Mouse (Mus musculus) forebrain, embryonic 11.5 days (tissue): ENCODE data around the gene Atp1b4. TPM values are rescaled to one million over a fixed set of nuclear protein-coding genes. Genes with fewer than 3 reads are reported as not detected.
"Not testable (repeated sequence)": the region's sequence is repeated elsewhere in the genome, so short reads cannot be mapped to it uniquely, and the experiment has no call there.

Experiments
- ATAC-seq: fragments of 200-750 bp; cut with Nextera tagmentation; replicated peaks from 2 replicates; pipeline ENCODE4 v1.8.0; 2017; ENCODE audit warnings: moderate TSS enrichment; ENCODE audit not compliant: low FRiP score
- DNase-seq: peaks from one replicate; pipeline ENCODE4 v3.0.0-alpha.2; 2017; ENCODE audit warnings: low spot score
- H3K27ac ChIP-seq: fragments of 300-500 bp; sonication (generic); 2 replicates; pipeline ENCODE4 v1.5.1; 2014; ENCODE audit warnings: low read depth, low read length
- H3K27me3 ChIP-seq: fragments of 300-500 bp; sonication (generic); 2 replicates; pipeline ENCODE4 v1.6.1; 2014; ENCODE audit warnings: mild to moderate bottlenecking, low read length, mixed read lengths; ENCODE audit not compliant: control insufficient read depth, insufficient read depth
- H3K36me3 ChIP-seq: fragments of 300-500 bp; sonication (generic); 2 replicates; pipeline ENCODE4 v1.6.1; 2014; ENCODE audit warnings: mild to moderate bottlenecking, low read length, moderate library complexity, mixed read lengths; ENCODE audit not compliant: control insufficient read depth, insufficient read depth
- H3K4me1 ChIP-seq: fragments of 300-500 bp; sonication (generic); replicated peaks from 2 replicates; pipeline ENCODE4 v1.6.1; 2014; ENCODE audit warnings: low read length, mixed read lengths; ENCODE audit not compliant: control insufficient read depth, insufficient read depth
- H3K4me2 ChIP-seq: fragments of 300-500 bp; sonication (generic); 2 replicates; pipeline ENCODE4 v1.6.1; 2014; ENCODE audit warnings: low read depth, mild to moderate bottlenecking, low read length, moderate library complexity, mixed read lengths; ENCODE audit not compliant: severe bottlenecking
- H3K4me3 ChIP-seq: fragments of 300-500 bp; sonication (generic); 2 replicates; pipeline ENCODE4 v1.5.1; 2014; ENCODE audit warnings: low read depth, low read length
- H3K9ac ChIP-seq: fragments of 300-500 bp; sonication (generic); 2 replicates; pipeline ENCODE4 v1.6.1; 2014; ENCODE audit warnings: low read length
- H3K9me3 ChIP-seq: fragments of 300-500 bp; sonication (generic); 2 replicates; pipeline ENCODE4 v1.6.1; 2016; ENCODE audit warnings: low read length, mixed read lengths; ENCODE audit not compliant: control insufficient read depth
- WGBS: fragments of 180-500 bp; shearing (Covaris S2); extraction: QIAGEN DNeasy Blood & Tissue Kit; methylation state at CpG from one replicate; pipeline ENCODE4 v1.1.7; 2014; 5-methylcytosine and 5-hydroxymethylcytosine counted together
- polyA plus RNA-seq: library from polyadenylated mRNA; unstranded; fragments of >200 nt; fragmentation: Nextera tagmentation; extraction: Ambion mirVana; gene quantifications from 2 replicates; pipeline ENCODE4 v1.2.1, GENCODE M21; 2014

The Atp1b4 gene
- polyA plus RNA-seq, 1 experiment from 2014 or later: not detected

DNA sequence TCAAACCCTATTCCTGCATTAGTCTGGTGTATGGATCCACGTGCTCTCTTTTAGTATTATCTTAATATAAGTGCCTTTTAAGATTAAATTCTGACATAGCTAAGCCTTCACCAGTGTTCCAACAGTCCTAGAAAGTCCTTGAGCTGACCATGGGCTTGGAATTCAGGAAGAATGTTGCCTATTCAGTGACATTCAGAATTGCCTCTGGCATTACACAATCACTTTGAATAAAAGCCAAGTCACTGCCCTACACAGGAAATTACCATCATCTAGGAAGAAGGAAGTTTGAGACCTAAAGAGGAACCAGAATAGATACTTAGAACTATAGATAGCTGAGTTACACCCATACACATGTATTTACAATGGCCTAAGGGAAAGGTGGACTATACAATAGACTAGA lies 48.6 kb downstream of the Atp1b4 start:
- H3K9me3 ChIP-seq, H3K4me3 ChIP-seq, H3K27me3 ChIP-seq, H3K27ac ChIP-seq, H3K36me3 ChIP-seq, H3K9ac ChIP-seq, H3K4me1 ChIP-seq, ATAC-seq, DNase-seq, H3K4me2 ChIP-seq: not testable (repeated sequence)
- 79% methylated on average over 1 of the region's 1 CpGs for WGBS

- H3K4me3 ChIP-seq, H3K27me3 ChIP-seq, H3K4me2 ChIP-seq, H3K27ac ChIP-seq, DNase-seq, H3K36me3 ChIP-seq, ATAC-seq, H3K9me3 ChIP-seq, H3K4me1 ChIP-seq, H3K9ac ChIP-seq: not testable (repeated sequence)
- 81% methylated on average over 1 of the region's 1 CpGs for WGBS
These were observed 57.2 kb downstream of the Atp1b4 start for GRCm38 (mm10) chrX:38373169-38373568.

Other genes starting within 250 kb of the Atp1b4 start
- not detected in 2 replicates for gene Rhox10, start 249.7 kb upstream of the Atp1b4 start, polyA plus RNA-seq
- gene Rhox11, start 231.0 kb upstream of the Atp1b4 start, polyA plus RNA-seq: not detected in 2 replicates
- gene Rhox12, start 205.3 kb upstream of the Atp1b4 start, polyA plus RNA-seq: not detected in 2 replicates
- not detected in 2 replicates for gene Rhox13, start 195.0 kb upstream of the Atp1b4 start, polyA plus RNA-seq
- 7.5 and 10.5 TPM in 2 replicates for gene Zbtb33, start 126.4 kb upstream of the Atp1b4 start, polyA plus RNA-seq
- gene Tmem255a, start 63.7 kb upstream of the Atp1b4 start, polyA plus RNA-seq: 13.7 and 13.8 TPM in 2 replicates
- 76.1 and 83.0 TPM in 2 replicates for gene Lamp2, start 140.3 kb downstream of the Atp1b4 start, polyA plus RNA-seq